Mouse (Mus musculus): ENCODE measurements around the gene 5530401A14Rik.

Gene 5530401A14Rik

GRCm38 (mm10) chr11:81940988-81941387 is 80.5 kb downstream of the 5530401A14Rik start:
- DNase-seq, result peak; percentile 2

GRCm38 (mm10) chr11:81942167-81942566 is 81.7 kb downstream of the 5530401A14Rik start:
- DNase-seq, result no peak

All from cerebellum, adult 11 months (tissue).